Mouse (Mus musculus) thymus, postnatal 4 days (tissue): ENCODE data around the gene Prdm10.
A peak's percentile ranks its signal among the peaks of the same experiment; 100 is the strongest.

Source experiments
- DNase-seq: peaks from one replicate; pipeline ENCODE4 v3.0.0; 2021

Gene Prdm10

DNA sequence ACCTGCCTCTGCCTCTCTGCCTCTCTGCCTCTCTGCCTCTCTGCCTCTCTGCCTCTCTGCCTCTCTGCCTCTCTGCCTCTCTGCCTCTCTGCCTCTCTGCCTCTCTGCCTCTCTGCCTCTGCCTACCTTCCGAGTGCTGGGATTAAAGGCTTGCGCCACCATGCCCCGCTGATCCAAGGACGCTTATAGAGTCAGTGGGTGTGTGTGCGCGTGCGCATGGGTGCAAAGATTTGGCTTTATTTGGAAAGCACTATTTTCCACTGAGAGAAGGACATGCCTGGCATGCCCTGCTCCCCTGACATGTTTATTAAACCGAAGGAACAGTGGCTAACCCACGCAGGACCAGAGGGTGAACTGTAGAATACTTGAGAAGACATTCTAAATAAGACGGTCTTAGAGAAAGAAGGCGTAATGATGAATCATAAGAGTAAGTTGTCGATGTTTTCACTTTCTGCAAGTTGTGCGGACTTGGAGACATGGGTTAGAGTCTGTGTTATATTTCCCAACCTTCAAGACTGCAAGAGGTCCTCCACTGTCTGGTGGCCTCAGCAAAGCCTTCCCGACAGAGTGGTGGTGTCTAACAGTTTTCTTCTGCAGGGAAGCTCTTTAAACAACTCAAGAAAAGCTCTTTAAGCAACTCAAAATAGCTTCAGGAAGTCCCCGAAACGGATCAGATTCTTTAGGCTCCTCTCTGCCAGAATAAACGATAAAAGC is 104.6 kb downstream of the Prdm10 start:
- no peak for DNase-seq

DNA sequence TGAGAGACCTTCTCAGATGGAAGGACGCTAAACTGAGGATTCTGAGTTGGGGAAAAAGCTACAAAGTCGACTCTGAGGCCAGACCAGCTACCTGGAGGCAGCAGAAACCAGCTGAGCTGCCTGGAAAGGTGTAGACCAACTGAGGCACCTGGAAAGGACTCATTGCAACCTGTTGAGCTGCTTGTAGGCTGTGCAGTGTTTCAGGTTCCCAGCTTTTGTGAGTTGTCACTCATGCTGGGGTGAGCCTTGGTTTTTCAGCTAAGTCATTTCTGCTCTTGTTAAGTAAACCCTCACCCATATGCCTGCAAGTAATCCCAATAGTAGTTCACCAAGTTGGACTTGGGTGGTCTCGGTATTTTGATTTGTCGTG is 105.1 kb downstream of the Prdm10 start:
- peak; percentile 23 for DNase-seq

DNA sequence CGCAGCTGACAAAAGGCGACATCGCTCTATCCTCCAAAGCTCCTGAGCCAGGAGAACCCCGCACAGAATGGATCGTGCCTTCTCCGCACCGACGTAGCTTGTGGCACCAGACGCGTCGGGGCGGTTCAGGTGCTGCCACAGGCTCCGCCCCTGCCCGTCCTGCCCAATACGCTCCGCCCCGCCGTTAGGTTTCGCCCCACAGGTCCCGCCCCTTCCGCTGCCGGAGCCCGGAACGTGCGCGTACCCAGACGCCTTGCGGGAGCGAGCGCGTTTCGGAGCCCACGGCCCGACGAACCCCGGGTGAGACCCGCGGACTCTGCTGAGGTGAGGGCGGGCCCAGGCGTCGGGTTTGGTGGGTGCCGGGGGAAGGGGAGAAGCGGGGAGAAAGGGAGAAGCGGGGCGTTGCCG is 105.6 kb downstream of the Prdm10 start, which contains the start of gene Nfrkb:
TSS of gene Nfrkb (plus strand) at position 246 of the 408 bp plus-strand sequence.
- DNase-seq: peak; percentile 99

DNA sequence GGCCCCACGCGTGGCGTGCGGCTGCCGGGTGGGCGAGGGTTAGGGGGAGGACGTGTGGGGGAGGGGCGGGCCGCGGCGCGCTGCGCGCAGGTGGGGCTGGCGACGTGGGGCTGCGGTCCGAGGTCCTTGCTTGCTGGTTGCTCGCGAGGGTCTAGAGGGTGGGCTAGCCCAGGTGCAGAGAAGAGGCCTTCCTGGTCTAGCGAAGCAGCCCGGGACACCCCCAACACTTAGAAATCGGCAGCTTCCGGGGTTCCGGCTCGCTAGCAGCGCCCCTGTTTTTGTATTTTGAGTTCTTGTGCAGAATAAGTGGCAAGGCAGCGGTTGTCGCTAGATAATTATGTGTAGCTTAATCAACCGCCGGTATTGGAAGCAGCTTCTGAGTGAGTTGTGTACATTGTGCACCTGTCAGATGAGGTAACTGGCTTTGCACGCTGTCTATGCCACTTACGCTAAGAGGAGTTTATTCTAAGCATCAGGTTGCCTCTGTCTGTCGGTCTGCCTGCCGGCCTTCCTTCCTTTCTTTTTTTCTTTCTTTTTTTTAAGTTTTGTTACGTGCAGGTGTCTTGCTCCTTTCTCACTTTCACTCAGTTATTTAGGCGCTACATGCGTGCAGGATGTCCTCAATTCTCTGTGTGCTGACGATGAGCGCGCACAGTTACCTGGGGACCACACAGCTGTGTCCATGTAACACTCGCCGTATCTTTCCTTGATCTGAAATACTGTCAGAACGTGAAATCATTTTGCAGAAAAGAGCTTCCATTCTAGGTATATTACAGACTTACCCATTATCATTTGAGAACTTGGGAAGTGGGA is 106.2 kb downstream of the Prdm10 start:
- peak; percentile 26 for DNase-seq

DNA sequence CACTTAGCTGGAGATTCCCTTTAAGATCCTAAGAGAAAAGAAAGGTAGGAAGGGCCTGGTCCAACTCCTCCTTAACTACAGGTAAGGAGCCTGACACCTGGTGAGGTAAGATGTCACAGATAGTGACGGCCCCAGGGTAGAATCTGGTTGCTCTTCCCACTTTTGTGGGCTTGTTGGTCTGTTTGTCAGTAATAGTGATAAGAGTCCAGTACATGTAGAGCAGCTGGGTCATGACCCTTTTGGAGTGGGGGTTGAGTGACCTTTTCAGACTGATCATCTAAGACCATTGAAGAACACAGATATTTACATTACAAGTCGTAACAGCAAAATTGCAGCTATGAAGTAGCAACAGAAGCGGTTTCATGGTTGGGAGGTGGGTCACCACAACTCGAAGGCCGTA is 106.9 kb downstream of the Prdm10 start:
- DNase-seq: no peak

DNA sequence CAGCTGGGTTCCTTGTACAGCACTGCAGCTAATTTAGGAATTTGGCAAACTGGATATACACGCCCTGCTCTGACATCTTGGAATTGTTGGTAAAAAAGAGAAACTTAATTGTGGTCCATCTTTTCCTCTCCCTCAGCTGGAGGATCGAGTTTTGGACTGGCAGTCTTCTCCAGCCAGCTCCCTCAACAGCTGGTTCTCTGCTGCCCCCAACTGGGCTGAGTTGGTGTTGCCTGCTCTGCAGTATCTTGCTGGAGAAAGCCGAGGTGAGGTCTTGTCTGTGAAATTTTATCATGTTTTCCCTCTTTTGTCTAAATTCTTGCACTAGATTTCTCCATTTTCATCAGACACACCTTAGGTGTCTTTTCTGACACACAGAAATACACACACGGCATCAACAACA is 120.1 kb downstream of the Prdm10 start:
- DNase-seq: peak; percentile 88

DNA sequence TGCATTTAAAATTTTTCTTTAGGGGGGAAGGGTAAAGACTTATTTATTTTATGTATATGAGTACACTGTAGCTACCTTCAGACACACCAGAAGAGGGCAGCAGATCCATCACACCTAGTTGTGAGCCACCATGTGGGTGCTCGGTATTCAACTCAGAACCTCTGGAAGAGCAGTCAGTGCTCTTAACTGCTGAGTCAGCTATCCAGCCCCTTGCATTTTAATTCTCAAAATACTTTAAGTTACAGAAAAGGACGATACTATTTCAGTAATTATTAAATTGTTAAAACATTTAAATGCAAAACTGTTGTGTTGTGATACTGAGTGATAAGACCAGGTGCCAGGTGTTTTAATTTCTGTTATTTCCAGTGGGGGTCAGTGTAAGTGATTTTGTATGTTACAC is 124.0 kb downstream of the Prdm10 start:
- DNase-seq: no peak

DNA sequence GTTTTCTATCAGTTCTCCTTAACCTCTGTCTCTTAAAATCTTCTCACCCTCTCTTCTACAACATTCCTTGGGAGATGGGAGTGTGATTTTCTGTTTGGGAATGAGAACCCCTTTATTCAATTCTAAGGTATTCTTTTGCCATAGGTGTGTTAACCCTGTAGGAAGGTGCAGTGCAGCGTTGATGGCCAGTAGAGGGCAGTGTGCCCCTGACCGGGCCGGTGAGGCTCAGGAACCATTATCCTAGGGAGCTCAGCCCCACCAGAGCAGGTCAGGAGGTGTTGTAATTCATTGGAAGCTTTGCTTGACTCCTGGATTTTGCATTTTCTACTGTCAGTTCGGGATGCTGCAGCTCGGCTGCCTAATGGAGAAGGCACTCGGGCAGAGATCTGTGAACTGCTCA is 124.9 kb downstream of the Prdm10 start:
- DNase-seq: peak; percentile 46

DNA sequence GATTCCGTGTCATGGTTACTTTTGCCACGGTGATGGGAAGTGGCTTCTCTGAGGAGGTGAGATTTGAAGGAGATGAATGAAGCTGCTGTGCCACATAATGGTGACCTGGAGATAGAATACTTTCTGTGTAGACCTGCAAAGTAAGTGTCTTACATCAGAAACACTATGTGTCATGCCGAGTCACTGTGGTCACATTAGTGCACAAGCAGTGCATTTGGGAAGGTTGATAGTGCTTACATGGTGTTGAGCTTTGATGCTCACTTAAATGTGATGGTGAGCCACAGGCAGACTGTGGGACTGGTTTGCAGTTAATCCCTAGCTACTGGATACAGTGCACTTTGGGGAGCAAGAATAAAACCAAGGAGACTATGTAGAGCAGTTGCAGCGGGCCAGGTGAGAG is 131.8 kb downstream of the Prdm10 start:
- DNase-seq: no peak

DNA sequence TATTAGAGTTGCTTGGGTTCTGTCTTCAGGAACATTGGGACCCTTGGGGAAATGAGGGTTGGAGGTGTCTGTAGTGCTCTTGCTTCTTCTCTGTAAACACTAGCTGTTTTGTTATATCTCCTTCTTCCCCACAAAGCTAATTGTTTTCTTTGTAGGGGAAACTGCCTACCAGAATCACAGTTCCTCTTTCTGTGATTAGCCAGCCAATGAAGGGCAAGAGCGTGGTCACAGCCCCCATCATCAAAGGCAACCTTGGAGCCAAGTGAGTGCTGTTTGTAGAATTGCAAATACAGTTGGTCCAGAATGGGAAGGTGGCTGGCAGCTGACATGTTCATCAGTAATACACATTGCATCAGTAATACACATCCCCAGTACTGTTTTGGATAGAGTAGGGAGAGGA is 138.5 kb downstream of the Prdm10 start:
- DNase-seq: no peak

DNA sequence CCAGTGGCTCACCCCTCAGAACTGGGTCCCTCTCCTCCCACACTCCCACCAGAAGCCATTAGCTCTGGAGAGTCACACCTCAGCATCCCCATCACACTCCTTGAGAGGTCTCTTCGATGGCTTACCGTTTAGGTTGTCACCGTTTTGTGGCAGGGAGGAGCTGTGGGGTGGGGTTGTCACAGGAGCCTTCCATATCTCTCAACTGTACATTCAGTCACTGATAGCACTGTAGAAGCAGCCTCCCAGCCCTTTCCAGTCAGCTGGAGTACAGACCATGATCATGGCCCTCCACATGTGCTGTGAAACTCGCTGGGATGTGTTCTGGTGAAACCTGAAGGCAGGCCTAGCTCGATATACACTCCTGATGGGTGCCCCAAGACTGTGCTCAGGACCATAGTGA is 141.8 kb downstream of the Prdm10 start:
- no peak for DNase-seq

DNA sequence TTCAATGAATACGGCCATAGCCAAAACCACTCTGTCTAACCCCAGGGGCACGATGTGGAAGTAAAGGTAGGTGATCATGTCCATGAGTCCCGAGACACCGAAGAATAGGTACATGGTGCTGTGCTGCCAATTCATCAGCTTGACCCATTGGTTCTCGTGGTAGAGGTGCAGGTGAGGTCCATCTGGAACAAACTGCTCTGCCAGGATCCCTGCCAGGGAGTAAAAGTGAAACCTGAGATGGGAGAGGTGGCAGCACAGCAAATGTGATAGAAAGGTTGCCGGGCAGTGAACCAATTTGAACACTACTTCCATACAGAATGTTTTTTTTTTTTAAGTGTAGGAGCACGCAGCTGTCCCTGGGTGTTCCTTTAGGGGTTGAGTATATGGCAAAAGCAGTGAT is 148.6 kb downstream of the Prdm10 start:
- no peak for DNase-seq

DNA sequence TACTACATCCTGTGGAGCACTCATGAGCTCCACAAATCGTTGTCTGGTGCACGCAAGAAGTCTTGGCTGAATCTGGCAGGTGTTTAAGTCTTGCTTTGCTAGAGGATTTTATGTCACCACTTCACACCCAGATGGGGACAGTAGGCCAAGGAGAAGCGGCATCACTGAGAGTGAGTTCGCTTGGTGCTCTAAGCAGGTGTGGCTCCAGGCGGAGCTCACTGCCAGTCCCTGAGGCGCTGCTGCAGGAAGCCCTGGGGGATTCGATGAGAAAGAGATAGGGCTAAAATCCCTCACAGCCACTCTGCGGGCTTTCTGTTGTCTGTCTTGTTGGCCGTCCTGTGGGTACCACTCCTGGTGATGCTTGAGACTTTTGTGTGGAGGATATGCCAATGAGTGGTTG is 149.7 kb downstream of the Prdm10 start:
- no peak for DNase-seq
